Comparison of ENCODE assay signal across 13 mouse cellular contexts in the genomic region with DNA sequence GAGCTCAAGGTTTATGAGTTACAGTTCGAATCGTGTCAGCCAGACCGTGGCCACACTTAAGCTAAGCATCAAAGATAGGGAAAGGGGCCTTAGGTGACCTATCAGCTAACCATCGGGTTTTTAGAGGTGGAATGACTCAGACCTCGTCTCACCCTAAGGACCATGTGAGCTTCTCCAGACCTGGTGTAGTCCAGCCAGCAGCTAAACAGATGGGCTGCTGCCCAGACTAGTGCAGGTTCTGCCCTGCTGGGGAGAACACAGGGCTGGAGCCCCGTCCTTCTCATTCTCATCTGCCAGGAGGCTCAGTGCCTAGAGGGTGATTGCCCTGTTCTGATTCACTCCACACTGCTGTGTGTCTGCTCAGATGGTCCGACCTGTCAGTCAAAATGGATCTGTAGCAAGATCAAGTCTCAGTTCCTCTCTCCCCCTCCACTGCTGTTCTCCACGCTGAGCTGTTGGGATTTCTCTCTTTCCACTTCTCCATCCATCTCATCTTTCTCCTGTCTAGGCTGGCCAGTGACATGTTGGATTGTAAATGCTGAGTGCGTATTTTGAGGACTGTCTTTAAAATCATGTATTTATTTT. TPM values are rescaled to one million over a fixed set of nuclear protein-coding genes. Genes with fewer than 3 reads are reported as not detected.
DNase-seq lines count a peak whose midpoint lies in the region; ATAC-seq and TF ChIP-seq lines count a peak whose summit lies in the region.
"Had no signal": no experiment of that assay in that cellular context is flagged by ENCODE, and none has a peak within 500 bp of the region (broad histone marks: within the 10 kb centered on the region; RNA-seq: fewer than 3 reads in every experiment).

No protein-coding gene starts in this region.

- no peaks in the 10 kb centered on the region for H3K9me3 ChIP-seq in heart, postnatal 0 days (replicated peaks; ENCODE audit: control insufficient read depth, low read length)
- H3K9me3 ChIP-seq: liver, embryonic 13.5 days; neural tube, embryonic 12.5 days had no signal

- ATAC-seq in frontal cortex, adult (ENCODE audit: low TSS enrichment), result 0 out of 2 replicates have a peak, but pooled peaks have one; percentile 18
- peak; percentile 84 for ATAC-seq in heart, postnatal 0 days (ENCODE audit: insufficient read depth, low read depth)
- ATAC-seq: intestine, embryonic 16.5 days had no signal

- no peak for DNase-seq in frontal cortex, postnatal 14 days (ENCODE audit: low spot score in 2 of 2)
- peak; percentile 77 for DNase-seq in 3T3-L1 (ENCODE audit: low read depth, low spot score)
- DNase-seq in brain, adult 2 months (ENCODE audit: low read depth, low spot score), result peak; percentile 76
- peak; percentile 79 for DNase-seq in heart, postnatal 0 days (ENCODE audit: low spot score)
- DNase-seq in embryo, embryonic 10.5 days (ENCODE audit: low spot score), result no peak
- DNase-seq in embryo, embryonic 9.5 days (ENCODE audit: extremely low spot score), result no peak
- DNase-seq in layer of hippocampus, postnatal 14 days (ENCODE audit: low spot score in 2 of 2), result no peak
- DNase-seq: layer of hippocampus, adult 9-11 months; liver, embryonic 13.5 days; right cerebral cortex, postnatal 25 days had no signal

- 0 out of 2 replicates have a peak overlapping the region, but pooled peaks have one; percentile 10 for H3K4me2 ChIP-seq in heart, postnatal 0 days (ENCODE audit: low read depth, low read length)
- H3K4me2 ChIP-seq: liver, embryonic 13.5 days; neural tube, embryonic 12.5 days had no signal

- peaks cover 63% of the 10 kb centered on the region for H3K4me1 ChIP-seq in heart, postnatal 0 days (ENCODE audit: control insufficient read depth, insufficient read depth)

- TF ChIP-seq EP300 in heart, postnatal 0 days (IDR thresholded peaks at IDR 0.05; ENCODE audit: low read depth), result no peak

- H3K27me3 ChIP-seq in heart, postnatal 0 days (ENCODE audit: control insufficient read depth, insufficient read depth, low read length), result no peaks in the 10 kb centered on the region
- H3K27me3 ChIP-seq: neural tube, embryonic 12.5 days had no signal

- H3K36me3 ChIP-seq in heart, postnatal 0 days (replicated peaks; ENCODE audit: control insufficient read depth, insufficient read depth, low read length), result no peaks in the 10 kb centered on the region
- H3K36me3 ChIP-seq: liver, embryonic 13.5 days; neural tube, embryonic 12.5 days had no signal

- H3K27ac ChIP-seq in heart, postnatal 0 days (ENCODE audit: low read depth), result peak overlapping the region; percentile 28
- H3K27ac ChIP-seq: liver, embryonic 13.5 days; neural tube, embryonic 12.5 days had no signal

- no peak for TF ChIP-seq CTCF in heart, postnatal 0 days (IDR thresholded peaks at IDR 0.05; ENCODE audit: low read depth)

- WGBS in heart, postnatal 0 days, result 41% methylated on average over 9 of the region's 9 CpGs

- no peak overlapping the region for H3K4me3 ChIP-seq in heart, postnatal 0 days (ENCODE audit: low read depth, low read length)
- H3K4me3 ChIP-seq: liver, embryonic 13.5 days; neural tube, embryonic 12.5 days had no signal

- no peak overlapping the region for H3K9ac ChIP-seq in heart, postnatal 0 days (replicated peaks; ENCODE audit: low read depth, low read length)
- H3K9ac ChIP-seq: liver, embryonic 13.5 days; neural tube, embryonic 12.5 days had no signal

RNA-seq across cellular contexts. Expression of a gene that starts 5.8 kb away (rescaled TPM):
- total RNA-seq in heart, postnatal 0 days (2014; rRNA removed; ENCODE audit: low replicate concordance), result 22.6 and 29.2 TPM in 2 replicates
- polyA plus RNA-seq in heart, postnatal 0 days (2015; fragmentation: Nextera tagmentation; extraction: Ambion mirVana), result 17.4 and 17.9 TPM in 2 replicates
- total RNA-seq in layer of hippocampus, postnatal 14 days (2021), result 10 to 100 TPM; 13.3 to 14.2 TPM

Comparison
In these comparisons a context has a peak if more than half of its experiments do, and no peak if none do; other contexts are left out.
1. DNase-seq: peak in 3T3-L1 (single experiment), brain, adult 2 months (single experiment) and heart, postnatal 0 days (single experiment); none in frontal cortex, postnatal 14 days (0 of 2), embryo, embryonic 10.5 days (single experiment), embryo, embryonic 9.5 days (single experiment) and layer of hippocampus, postnatal 14 days (0 of 2).